Mouse (Mus musculus): ENCODE data around the gene Nxt2. TPM values are rescaled to one million over a fixed set of nuclear protein-coding genes. Genes with fewer than 3 reads are reported as not detected.

Gene Nxt2
- total RNA-seq (2023) = 5.7 TPM

DNA sequence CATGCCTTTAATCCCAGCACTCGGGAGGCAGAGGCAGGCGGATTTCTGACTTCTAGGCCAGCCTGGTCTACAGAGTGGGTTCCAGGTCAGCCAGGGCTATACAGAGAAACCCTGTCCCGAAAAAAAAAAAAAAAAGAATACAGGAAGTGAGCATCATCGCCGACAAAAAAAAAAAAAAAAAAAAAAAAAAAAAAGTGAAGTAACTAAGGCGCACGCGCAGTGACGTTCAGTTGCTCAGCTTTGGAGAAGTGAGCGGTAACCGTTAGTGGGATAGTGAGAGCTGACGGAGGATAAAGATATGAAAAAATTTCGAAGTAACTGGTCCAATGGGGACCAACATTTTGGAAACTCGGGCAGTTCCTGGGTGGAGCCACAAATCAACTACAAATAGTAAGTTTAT lies at the start of gene Nxt2:
TSS of gene Nxt2 (plus strand) at position 229 of the 400 bp plus-strand sequence.

DNA sequence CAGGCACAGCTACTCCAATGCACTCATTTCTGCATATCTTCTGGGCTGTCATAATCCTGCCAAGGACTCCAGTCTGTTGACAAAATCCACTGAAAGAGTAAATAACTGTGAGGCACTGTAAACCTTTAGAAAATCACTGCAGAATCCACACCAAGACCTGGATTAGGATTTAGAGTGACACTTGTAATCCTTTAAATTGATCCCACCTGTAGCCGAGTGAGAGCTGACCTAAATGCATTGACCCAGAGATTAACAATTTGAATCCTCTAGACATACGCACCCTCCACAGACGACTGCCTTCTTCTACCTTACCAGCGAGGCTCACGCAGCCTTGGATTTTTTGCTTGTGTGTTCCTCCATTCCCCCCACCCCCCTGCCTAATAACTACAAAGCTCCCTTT lies 29.7 kb upstream of the Nxt2 start, which contains the start of gene Gucy2f:
TSS of gene Gucy2f (minus strand) at position 101 of the 400 bp plus-strand sequence.

Other genes starting within 250 kb of the Nxt2 start
- gene Gucy2f, start 29.8 kb upstream of the Nxt2 start, total RNA-seq (2023) = not detected
- not detected for gene Kcne1l, start 79.5 kb downstream of the Nxt2 start, total RNA-seq (2023)
- 27.1 TPM for gene Acsl4, start 163.8 kb downstream of the Nxt2 start, total RNA-seq (2023)